Mouse (Mus musculus) ES-Bruce4 (cell line): ENCODE measurements around the gene Zfp941.

Experiments
- CTCF ChIP-seq: IDR thresholded peaks from one replicate; pipeline ENCODE4 v1.8.1; 2011; ENCODE audit warnings: low read depth, low read length
- EP300 ChIP-seq: IDR thresholded peaks from 2 replicates; pipeline ENCODE4 v1.6.1; 2011; ENCODE audit warnings: low read depth, low read length; ENCODE audit not compliant: insufficient read depth

- no peak for TF ChIP-seq CTCF
- no peak for TF ChIP-seq EP300
Observed at GRCm38 (mm10) chr7:140846676-140847075, 24.7 kb upstream of the Zfp941 start.
